Mouse (Mus musculus): ENCODE results near the gene Klhl29. TPM values are rescaled to one million over a fixed set of nuclear protein-coding genes. Genes with fewer than 3 reads are reported as not detected.

Gene Klhl29
- polyA plus RNA-seq (2016; fragmentation: Nextera tagmentation; extraction: Ambion mirVana): 2.9 and 3.1 TPM in 2 replicates

DNA sequence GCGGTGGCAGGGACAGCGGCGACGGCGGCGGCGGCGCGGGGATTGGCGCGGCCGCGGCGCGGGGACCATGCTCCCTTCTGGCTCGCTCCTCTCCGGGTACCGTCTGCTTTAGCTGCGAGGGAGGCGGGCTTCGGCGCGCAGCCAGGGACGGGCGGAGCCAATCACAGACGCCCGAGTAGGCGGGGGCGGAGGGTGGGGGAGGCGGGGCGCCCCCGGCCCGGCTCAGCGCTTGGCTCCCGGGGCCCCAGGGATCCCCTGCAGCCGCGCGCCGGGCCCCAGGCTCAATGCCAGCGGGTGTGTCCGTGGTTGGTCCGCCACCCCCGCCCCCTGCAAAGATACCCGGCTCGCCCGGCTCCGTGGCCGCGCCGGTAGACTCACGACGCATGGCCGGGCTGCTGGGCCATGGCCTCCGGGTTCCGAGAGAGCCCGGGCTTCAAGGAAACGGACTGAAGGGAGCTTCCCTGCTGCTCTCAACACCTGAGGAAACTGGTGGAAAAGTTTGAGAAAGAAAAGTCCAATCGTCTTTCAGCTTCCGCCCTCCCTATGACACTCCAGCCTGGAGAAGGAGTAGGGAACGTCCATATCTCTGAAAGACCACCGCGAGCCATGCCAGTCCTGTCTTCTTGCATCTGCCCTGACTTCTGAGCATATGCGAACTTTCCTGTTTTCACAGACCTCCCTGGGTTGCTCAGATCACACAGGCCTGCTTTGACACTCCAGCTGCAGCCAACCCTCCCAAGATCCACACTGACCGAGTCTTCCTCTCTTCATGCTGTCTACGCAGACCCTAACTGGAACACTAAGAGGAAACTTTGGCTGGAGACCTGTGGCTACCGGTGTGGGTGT is at the start of gene Klhl29:
Gene Klhl29, minus strand, starts transcription at position 67 of the 846 bp plus-strand sequence.
- Histone ChIP-seq H3K4me2 (peak within 1 kb of the TSS; percentile 98), H3K9me3 (no peaks in the 10 kb centered on the region), H3K27me3 (peaks cover 15% of the 10 kb centered on the region), H3K9ac (replicated peaks) (peak within 1 kb of the TSS; percentile 86), H3K27ac (peak within 1 kb of the TSS; percentile 83), H3K36me3 (no peaks in the 10 kb centered on the region), H3K4me1 (replicated peaks) (peaks cover 20% of the 10 kb centered on the region), H3K4me3 (replicated peaks) (peak within 1 kb of the TSS; percentile 84)
- 1% methylated on average over 58 of the region's 66 CpGs for WGBS
- ATAC-seq (ENCODE audit: insufficient number of reproducible peaks, insufficient read depth, low FRiP score, low TSS enrichment, low read depth): peak; percentile 92

GRCm38 (mm10) chr12:5425276-5425675 is 49.8 kb upstream of the Klhl29 start:
- WGBS: 63% methylated on average over 4 of the region's 4 CpGs
- Histone ChIP-seq H3K27me3 (no peaks in the 10 kb centered on the region), H3K4me1 (replicated peaks) (no peaks in the 10 kb centered on the region), H3K9me3 (no peaks in the 10 kb centered on the region), H3K36me3 (no peaks in the 10 kb centered on the region), H3K9ac (replicated peaks) (no peak overlapping the region), H3K4me2 (no peak overlapping the region), H3K4me3 (replicated peaks) (no peak overlapping the region), H3K27ac (no peak overlapping the region)
- no peak for ATAC-seq (ENCODE audit: insufficient number of reproducible peaks, insufficient read depth, low FRiP score, low TSS enrichment, low read depth)

GRCm38 (mm10) chr12:5415806-5416205 is 40.3 kb upstream of the Klhl29 start:
- Histone ChIP-seq H3K36me3 (no peaks in the 10 kb centered on the region), H3K9ac (replicated peaks) (no peak overlapping the region), H3K4me1 (replicated peaks) (peaks cover 7% of the 10 kb centered on the region), H3K4me3 (replicated peaks) (no peak overlapping the region), H3K27me3 (no peaks in the 10 kb centered on the region), H3K27ac (no peak overlapping the region), H3K9me3 (no peaks in the 10 kb centered on the region), H3K4me2 (no peak overlapping the region)
- 73% methylated on average over 3 of the region's 3 CpGs for WGBS
- no peak for ATAC-seq (ENCODE audit: insufficient number of reproducible peaks, insufficient read depth, low FRiP score, low TSS enrichment, low read depth)

GRCm38 (mm10) chr12:5413976-5414375 is 38.5 kb upstream of the Klhl29 start:
- Histone ChIP-seq H3K36me3 (no peaks in the 10 kb centered on the region), H3K27ac (no peak overlapping the region), H3K4me1 (replicated peaks) (peaks cover 14% of the 10 kb centered on the region), H3K9me3 (no peaks in the 10 kb centered on the region), H3K9ac (replicated peaks) (no peak overlapping the region), H3K4me3 (replicated peaks) (no peak overlapping the region), H3K27me3 (no peaks in the 10 kb centered on the region), H3K4me2 (no peak overlapping the region)
- ATAC-seq (ENCODE audit: insufficient number of reproducible peaks, insufficient read depth, low FRiP score, low TSS enrichment, low read depth): no peak

GRCm38 (mm10) chr12:5411761-5412537 is 36.5 kb upstream of the Klhl29 start:
- Histone ChIP-seq H3K4me3 (replicated peaks) (no peak overlapping the region), H3K36me3 (no peaks in the 10 kb centered on the region), H3K9ac (replicated peaks) (no peak overlapping the region), H3K27me3 (no peaks in the 10 kb centered on the region), H3K9me3 (no peaks in the 10 kb centered on the region), H3K27ac (no peak overlapping the region), H3K4me2 (no peak overlapping the region), H3K4me1 (replicated peaks) (peaks cover 14% of the 10 kb centered on the region)
- no peak for ATAC-seq (ENCODE audit: insufficient number of reproducible peaks, insufficient read depth, low FRiP score, low TSS enrichment, low read depth)
- WGBS: 75% methylated on average over 13 of the region's 13 CpGs

GRCm38 (mm10) chr12:5411346-5411745 is 35.9 kb upstream of the Klhl29 start:
- Histone ChIP-seq H3K4me1 (replicated peaks) (peaks cover 14% of the 10 kb centered on the region), H3K27me3 (no peaks in the 10 kb centered on the region), H3K27ac (no peak overlapping the region), H3K9me3 (no peaks in the 10 kb centered on the region), H3K4me2 (0 out of 2 replicates have a peak overlapping the region, but pooled peaks have one; percentile 48), H3K4me3 (replicated peaks) (no peak overlapping the region), H3K9ac (replicated peaks) (no peak overlapping the region), H3K36me3 (no peaks in the 10 kb centered on the region)
- ATAC-seq (ENCODE audit: insufficient number of reproducible peaks, insufficient read depth, low FRiP score, low TSS enrichment, low read depth): no peak
- WGBS: 78% methylated on average over 4 of the region's 4 CpGs

GRCm38 (mm10) chr12:5410391-5411115 is 35.1 kb upstream of the Klhl29 start:
- Histone ChIP-seq H3K27ac (peak overlapping the region; percentile 47), H3K4me3 (replicated peaks) (peak overlapping the region; percentile 8)

GRCm38 (mm10) chr12:5407175-5407574 is 31.7 kb upstream of the Klhl29 start:
- Histone ChIP-seq H3K9ac (replicated peaks) (no peak overlapping the region), H3K4me3 (replicated peaks) (no peak overlapping the region), H3K9me3 (no peaks in the 10 kb centered on the region), H3K27me3 (no peaks in the 10 kb centered on the region), H3K27ac (no peak overlapping the region), H3K4me2 (no peak overlapping the region), H3K36me3 (no peaks in the 10 kb centered on the region), H3K4me1 (replicated peaks) (peaks cover 14% of the 10 kb centered on the region)
- no peak for ATAC-seq (ENCODE audit: insufficient number of reproducible peaks, insufficient read depth, low FRiP score, low TSS enrichment, low read depth)
- 86% methylated on average over 8 of the region's 8 CpGs for WGBS

More at GRCm38 (mm10) chr12:5410391-5411115, 35.1 kb upstream of the Klhl29 start:
- H3K9me3 ChIP-seq: no peaks in the 10 kb centered on the region
- ATAC-seq (ENCODE audit: insufficient number of reproducible peaks, insufficient read depth, low FRiP score, low TSS enrichment, low read depth): peak; percentile 90
- no peaks in the 10 kb centered on the region for H3K27me3 ChIP-seq
- 6% methylated on average over 16 of the region's 16 CpGs for WGBS
- H3K36me3 ChIP-seq: no peaks in the 10 kb centered on the region
- no peak overlapping the region for H3K9ac ChIP-seq (replicated peaks)
- H3K4me2 ChIP-seq: peak overlapping the region; percentile 48
- peaks cover 14% of the 10 kb centered on the region for H3K4me1 ChIP-seq (replicated peaks)

DNA sequence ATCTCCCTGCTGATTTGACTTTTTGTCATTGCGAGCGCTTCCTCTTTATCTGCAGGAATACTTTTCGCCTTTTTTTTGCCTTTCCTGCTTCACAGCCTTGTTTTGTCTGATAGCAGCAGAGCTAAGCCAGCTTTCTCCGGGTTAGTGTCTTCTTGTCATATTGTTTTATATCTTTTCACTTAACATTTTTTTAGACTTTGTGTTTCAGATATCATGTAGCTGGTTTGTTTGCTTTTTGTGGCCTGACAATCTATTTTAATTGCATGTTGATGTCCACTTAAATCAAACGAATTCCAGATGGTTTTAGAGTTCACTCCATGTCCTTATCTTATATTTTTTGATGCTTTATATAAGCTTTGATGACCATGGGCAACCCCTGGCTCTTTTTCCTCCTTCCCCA is 21.9 kb upstream of the Klhl29 start:
- Histone ChIP-seq H3K27ac (no peak overlapping the region), H3K9me3 (no peaks in the 10 kb centered on the region), H3K27me3 (no peaks in the 10 kb centered on the region), H3K4me2 (no peak overlapping the region), H3K4me1 (replicated peaks) (peaks cover 11% of the 10 kb centered on the region; the same call in 1 of the 2 replicates), H3K9ac (replicated peaks) (no peak overlapping the region), H3K4me3 (replicated peaks) (no peak overlapping the region), H3K36me3 (no peaks in the 10 kb centered on the region)
- ATAC-seq (ENCODE audit: insufficient number of reproducible peaks, insufficient read depth, low FRiP score, low TSS enrichment, low read depth): no peak
- 72% methylated on average over 5 of the region's 5 CpGs for WGBS

- Histone ChIP-seq H3K4me1 (replicated peaks) (peaks cover 11% of the 10 kb centered on the region; the same call in 1 of the 2 replicates), H3K4me2 (no peak overlapping the region), H3K9me3 (no peaks in the 10 kb centered on the region), H3K27me3 (no peaks in the 10 kb centered on the region), H3K36me3 (no peaks in the 10 kb centered on the region), H3K4me3 (replicated peaks) (no peak overlapping the region), H3K27ac (no peak overlapping the region), H3K9ac (replicated peaks) (no peak overlapping the region)
- 33% methylated on average over 3 of the region's 3 CpGs for WGBS
- ATAC-seq (ENCODE audit: insufficient number of reproducible peaks, insufficient read depth, low FRiP score, low TSS enrichment, low read depth): 0 out of 2 replicates have a peak, but pooled peaks have one; percentile 31
Observed at GRCm38 (mm10) chr12:5395188-5395587, 19.7 kb upstream of the Klhl29 start.

DNA sequence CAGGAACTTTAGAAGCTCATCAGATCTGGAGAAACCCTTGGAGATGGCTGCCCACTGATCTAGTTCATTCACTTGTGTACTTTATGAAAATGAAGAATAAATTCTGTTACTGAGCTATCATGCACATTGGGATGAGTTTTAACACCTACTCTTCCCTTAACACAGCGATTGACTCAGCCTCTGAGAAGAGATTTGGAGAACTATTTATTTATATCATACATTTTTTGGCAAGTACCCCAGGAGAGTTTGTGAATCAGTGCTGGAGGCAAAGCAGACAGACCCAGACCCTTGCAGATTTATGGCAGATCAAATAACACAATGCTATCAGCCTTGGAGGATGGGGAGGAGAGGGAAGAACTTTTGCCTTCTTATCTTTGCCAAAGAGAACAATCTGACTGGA is 11.6 kb upstream of the Klhl29 start:
- H3K27me3 ChIP-seq: no peaks in the 10 kb centered on the region
- H3K9me3 ChIP-seq: no peaks in the 10 kb centered on the region
- no peak for ATAC-seq (ENCODE audit: insufficient number of reproducible peaks, insufficient read depth, low FRiP score, low TSS enrichment, low read depth)
- H3K27ac ChIP-seq: no peak overlapping the region
- WGBS: 86% methylated on average over 1 of the region's 1 CpGs
- no peak overlapping the region for H3K4me3 ChIP-seq (replicated peaks)
- H3K9ac ChIP-seq (replicated peaks): no peak overlapping the region
- no peak overlapping the region for H3K4me2 ChIP-seq
- H3K4me1 ChIP-seq (replicated peaks): 0 out of 2 replicates have a peak, but pooled peaks cover 1% of the 10 kb centered on the region
- H3K36me3 ChIP-seq: no peaks in the 10 kb centered on the region

Data from limb, embryonic 12.5 days (tissue).